Mouse (Mus musculus) urinary bladder, postnatal 10 days (tissue): ENCODE results near the gene Fhl3.
A peak's percentile ranks its signal among the peaks of the same experiment; 100 is the strongest.
"Not testable (repeated sequence)": the region's sequence is repeated elsewhere in the genome, so short reads cannot be mapped to it uniquely, and the experiment has no call there.

ENCODE experiments used
- DNase-seq: peaks from one replicate; pipeline ENCODE4 v3.0.0; 2022; ENCODE audit warnings: low spot score

Fhl3 gene

DNA sequence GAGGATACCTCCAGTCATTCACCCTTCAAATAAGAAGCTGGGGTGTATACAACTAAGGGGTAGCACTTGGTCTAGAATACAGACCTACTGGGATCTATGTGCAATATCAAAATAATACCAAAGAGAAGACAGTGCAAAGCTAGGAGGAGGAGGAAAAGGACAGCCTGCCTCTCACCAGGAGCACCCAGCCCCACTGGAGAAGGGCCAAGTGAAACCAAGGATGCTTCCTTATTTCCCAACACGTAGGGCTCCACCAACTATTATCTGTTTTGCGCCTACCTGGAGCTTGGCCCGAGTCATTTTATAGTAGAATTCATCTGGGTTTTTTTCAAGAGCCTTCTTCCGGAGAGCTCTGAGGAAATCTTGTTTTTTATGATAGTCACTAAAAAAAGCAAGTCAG, 17.0 kb upstream of the Fhl3 start:
- no peak for DNase-seq

DNA sequence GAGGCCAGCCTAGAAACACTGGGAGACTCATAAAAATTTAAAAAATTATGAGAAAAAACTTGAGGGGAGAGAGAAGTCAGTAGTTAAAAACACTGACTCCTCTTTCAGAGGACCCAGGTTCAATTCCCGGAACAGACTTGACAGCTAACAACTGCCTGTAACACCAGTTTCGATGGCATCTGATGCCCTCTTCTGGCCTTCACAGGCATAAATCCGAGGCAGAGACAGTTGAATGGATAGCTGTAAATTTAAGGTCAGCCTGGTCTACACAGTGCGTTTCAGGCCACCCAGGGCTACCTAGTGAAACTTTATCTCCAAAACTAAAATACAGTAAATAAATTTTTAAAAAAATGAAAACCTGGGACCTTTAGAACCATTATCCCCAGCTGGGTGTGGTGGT, 15.5 kb upstream of the Fhl3 start:
- DNase-seq: no peak

DNA sequence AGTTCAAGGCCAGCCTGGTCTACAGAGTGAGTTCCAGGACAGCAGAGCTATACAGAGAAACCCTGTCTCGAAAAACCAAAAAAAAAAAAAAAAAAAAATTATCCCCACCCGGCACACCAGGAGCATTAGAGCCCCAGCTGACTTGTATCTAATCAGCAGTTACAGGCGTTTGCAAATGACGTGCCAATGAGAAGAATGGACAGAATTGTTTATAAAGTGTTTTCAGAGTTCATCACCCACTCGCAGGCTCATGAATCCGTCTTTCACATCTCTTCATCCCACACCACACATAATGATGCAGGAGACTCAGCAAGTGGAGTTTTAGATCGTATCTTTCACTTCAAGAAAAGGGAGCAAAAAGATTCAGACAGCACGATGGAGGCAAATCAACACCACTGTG, 15.0 kb upstream of the Fhl3 start:
- DNase-seq: no peak

DNA sequence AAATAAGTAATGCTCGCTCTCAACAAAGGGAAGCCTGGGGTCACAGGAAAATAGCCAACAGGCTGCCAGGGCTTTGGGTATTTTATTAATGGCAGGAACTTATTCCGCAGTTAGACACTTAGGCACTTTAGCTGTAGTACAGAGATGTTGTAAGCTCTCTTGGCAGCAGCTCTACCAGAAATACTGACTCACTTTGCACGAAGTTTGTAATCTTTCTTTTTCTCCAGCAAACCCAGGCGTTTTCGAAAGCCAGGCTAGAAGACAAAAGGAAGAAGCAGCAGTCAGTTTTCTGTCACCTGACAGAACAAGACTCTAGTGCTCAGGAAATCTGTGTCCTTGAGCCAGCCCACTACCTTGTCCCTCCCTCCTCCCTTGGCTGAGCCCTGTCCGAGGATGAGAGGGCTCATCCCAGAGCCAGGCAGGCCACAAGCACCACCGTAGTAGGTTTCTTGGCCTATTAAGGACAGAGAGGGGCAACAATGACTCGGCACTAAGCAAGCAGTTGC, 14.6 kb upstream of the Fhl3 start:
- no peak for DNase-seq

DNA sequence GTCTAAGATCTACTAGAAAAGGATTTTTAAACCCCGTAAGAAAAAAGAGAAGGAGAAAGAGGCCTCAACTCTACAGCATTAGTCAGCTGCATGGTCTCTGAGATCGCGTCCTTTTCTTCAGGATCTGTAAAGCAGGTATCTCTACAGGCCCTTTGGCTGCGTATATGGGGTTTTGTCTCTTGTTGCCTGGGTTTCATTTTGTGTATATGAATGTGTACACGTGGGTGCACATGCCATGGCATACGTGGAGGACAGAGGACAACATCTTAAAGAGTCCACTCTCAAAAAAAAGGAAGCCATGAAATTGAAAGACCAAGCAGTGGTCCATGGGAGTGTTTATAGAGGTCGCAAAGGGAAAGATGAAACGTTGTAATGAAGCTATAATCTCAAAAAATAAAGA, 9.0 kb upstream of the Fhl3 start:
- no peak for DNase-seq

DNA sequence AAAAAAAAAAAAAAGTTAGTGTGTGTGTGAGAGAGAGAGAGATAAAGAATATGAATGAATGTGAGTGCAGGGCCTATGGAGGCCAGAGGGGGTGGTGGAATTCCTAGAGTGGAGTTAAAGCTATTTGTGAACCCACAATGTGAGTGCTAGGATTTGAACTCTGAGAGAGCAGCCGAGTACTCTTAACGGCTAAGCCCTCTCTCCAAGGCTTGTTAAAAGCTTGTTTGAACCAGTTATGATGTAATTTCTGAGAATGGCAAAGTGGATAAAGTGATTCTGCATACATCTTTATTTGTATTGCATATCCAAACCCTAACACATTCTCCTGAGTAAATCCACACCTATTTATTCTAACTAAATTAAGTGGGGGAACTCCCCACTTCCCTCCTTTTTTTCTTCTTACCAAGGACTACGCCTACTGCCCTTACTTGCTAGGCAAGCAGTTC, 8.1 kb upstream of the Fhl3 start:
- no peak for DNase-seq

DNA sequence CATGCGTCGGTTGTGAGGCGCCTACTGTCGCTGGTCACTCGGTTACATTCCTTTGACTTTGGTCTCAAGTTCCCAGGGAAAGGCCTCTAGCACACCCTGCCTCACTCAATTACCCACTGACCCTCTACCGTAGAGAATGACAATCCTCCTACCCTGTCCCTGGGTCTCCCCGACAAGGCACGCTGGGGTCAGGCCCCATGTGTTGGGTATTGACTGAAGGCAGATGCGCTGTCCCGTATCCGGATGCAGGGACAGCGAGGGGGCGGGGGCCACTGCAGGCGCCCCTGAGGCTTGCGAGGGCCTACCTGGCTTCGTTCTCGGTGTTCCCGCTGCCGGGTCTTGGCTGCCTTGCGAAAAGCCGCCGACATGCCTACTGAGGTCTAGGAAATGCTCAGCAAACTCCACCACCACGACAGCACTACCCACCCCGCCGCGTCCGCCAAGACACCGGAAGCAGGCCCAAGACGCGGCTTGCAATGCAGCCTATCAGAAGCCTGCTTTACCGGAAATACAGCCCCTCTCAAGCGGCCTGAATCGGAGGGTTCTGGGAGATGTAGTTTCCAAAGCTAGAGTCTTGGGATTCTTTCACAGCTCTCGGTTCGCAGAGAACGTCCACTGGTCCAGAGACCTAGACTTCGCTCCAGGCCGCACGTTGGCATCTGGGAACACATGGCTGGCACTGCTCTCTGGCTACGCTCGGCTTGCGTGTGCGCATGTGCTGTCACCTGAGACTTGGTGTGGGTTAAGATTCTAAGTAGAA, 7.2 kb upstream of the Fhl3 start, which contains the start of gene Utp11:
Utp11 (minus strand) TSS at position 466 of the 760 bp plus-strand sequence.
- DNase-seq: no peak

DNA sequence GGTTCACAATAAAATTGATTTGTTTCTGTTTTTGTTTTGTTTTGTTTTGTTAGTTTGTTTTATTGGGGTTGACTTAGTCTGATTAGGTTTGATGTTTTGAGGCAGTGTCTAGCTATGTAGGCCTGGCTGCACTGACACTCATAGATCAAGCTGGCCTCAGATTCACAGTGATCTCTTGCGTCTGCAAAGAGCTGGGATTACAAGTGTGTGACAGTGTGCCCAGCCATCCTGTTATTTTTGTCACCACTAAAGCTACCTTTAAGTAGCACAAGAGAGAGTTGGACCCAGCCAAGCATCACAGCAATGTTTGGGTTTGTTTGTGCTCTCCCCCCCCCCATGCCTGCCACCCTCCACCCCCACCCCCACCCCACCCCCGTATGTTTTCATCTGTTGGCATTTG, 5.9 kb upstream of the Fhl3 start:
- no peak for DNase-seq

DNA sequence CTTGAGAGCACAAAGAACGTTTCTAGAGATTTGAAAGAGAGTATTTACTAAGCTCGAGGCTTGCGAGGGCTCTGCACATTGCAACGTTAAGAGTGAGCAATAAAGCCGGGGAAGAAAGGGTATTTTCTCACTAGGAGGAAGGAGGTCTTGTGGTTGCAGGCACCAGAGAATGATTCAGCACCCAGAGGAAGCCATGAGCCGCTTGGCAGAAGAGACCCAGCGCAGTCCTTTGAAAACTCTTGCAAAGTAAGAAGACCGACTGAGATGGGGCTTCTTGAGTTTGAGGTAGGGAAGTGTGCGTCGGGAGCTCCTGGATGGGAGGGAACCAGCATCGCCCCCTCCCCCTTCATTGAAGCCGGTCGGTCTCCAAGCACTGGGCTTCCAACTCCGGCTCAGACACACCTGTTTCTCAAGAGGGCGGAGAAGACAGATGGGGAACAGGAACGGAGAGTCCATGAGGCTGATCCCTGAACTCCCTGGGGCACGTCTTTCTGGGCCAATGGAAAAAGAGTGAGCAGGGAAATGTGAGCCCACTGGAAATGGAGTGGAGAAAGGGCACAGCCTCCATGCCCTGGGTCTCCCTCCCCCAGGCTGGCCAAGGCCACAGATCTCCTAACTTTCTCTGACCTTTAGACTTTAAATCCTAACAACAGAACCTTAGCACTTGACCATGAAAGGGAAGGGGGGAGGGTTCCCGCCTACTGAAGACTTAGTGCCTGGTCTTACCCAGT, 4.5 kb upstream of the Fhl3 start:
- DNase-seq: no peak

DNA sequence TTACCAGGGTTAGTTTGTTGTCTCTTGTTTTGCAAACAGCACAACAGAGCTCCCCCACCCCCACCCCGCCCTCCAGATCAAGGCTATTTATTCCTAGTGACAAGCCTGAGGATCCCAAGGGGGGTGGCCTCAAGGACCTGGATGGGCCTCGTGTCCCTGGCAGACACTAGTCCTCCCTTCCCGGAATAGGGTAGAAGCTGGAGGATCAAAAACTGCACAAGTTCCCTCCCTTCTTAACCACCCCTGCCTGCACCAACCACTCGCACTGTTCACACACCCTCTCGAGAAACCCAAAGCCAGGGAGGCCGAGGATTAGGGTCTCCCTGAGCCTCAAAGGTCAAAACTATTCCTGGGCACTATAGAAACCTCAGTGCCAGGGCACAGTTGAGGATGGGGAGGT, 710 bp upstream of the Fhl3 start:
- DNase-seq: no peak

DNA sequence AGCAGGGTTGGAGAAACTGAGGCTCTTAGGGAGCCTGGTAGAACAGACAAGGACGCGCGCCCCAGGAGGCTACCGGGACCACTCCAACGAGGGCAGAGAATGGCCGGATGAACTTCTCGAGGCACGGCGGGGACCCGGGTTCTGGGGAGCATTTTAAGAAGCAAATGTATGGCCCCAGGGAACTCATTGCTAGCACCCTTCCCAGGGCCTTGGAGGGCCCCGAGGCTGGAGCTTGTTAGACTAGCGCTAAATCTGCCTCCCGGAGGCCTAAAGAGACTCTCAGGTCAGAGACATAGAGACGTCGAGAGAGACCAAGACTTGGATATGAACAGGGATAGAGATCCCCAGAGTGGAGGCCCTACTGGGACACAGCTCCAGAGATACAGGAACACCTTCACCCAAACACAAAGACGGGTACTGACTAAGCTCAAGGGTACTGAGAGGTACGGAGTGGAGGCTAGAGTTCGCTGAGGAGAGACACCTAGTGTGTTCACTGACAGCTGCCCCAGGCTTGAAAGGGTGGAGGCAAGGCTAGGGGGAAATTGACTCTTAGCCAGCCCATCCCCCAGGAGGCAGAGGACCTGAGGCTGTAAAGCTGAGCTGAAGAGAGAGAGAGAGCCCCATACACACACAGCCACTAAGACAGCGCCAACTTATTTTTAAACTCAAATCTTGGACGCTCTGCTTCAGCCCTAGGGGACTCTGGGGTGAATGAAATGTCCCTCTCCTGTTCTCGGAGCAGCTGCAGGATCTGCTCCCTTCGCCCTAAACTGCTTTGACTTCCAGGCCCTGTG, 748 bp downstream of the Fhl3 start:
- no peak for DNase-seq

DNA sequence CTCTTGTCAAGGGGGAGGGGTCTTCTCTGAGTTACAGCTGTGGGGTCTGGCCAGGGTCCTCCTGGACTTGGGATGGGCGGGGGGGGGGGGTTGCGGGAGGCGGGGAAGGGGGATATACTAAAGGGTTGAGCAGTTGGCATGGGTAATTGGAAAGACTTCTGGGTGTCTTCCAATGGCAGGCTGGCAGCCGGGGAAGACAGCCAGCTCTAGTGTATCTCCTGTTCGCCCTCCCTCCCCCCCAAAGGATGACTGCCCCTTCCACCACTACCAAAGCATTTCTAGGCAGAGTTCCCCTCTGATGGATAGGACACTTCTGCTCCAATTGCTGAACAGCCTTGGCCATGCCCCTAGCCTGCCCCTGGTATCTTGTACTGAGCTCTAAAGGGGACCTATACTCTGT, 1.4 kb downstream of the Fhl3 start:
- DNase-seq: no peak

DNA sequence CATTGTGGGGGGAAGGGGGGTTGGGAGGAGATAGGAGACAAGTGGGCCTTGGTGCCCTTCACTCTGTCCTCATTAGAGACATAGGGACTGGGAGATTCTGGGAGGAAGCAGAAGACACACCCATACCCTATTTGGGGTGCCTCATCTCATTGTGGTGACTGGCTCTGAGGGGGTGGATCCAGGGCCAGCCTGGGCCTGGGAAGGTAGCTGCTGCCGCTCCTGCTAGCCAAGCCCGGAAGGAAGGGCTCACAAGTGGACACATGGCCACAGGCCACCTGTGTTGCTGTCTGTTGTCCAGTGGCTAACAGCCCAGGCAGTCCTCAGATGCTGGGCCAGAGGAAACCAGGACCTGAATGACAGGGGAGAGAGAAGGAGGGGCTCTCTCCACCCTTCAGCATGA, 2.9 kb downstream of the Fhl3 start:
- no peak for DNase-seq

DNA sequence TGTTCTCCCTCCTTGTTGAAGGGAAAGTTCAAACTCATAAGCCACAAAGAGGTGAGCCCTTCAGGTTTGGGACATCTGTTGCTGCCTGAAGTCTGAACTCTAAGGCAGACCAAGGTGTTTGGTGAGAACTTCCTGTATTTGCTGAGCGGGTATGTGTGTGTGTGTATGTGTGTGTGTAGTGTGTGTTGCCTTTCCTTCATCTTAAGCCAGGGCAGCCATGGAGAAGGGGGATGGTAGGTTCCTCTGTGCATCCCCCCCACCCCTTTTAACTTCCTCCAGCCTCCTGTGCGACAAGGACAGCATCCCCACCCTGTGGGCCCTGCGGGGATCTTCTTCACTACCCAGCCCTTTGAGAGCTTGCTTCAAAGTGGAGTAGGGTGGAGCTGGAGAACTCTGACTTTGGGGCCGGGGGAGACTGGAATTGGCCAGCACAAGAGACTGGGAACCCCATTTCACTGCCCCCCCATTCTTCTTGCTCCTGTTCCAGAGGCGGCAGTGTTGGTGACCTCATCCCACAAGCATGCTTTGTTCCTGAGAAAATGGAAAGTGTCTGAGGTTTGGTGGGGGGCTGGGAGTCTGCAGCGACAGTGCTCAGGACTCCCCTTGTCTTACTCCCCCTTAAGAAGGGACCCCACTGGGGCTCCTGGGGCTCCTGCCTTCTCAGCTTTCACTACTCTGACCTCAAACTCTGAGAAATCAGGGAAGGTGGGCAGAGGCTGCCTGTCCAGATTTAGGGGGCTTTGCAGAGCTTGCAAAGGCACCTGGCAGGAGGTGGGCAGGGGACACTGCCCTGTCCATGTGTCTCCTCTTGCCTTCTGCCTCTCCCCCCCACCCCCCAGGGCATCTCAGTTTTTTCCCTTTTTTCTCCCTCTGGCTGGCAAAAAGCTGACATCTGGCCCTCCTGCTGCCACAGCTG, 3.6 kb downstream of the Fhl3 start:
- no peak for DNase-seq

DNA sequence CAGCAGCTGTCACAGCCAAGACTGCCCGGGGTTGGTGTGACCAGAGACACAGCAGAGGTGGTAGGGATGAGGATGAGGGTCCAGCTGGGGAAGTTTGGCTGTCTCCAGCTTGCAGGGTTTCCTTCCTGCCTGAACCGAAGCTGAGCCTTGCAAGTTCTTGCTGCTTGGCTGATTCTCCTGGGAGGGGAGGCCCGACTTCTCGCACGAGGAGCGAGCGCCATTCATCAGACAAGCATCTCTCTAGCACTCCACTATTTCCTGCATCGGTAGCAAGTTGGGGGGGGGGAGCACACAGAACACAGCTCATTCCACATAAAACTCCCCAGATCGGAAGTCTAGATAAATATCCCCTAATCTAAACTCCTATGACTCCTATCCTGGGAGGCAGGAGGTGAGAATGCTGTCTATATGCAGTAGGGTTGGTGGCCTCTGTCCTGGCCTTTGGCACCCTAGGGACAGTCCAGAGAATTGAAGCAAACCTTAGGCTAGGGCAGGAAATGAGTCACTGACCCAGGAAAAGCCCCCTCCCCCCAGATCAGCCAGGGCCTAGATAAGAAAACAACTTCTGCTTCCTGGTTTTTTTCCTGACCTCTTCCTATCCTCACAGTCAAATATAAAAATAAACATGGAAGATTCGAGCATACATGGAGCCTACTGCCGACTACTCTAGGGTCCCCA, 4.4 kb downstream of the Fhl3 start:
- DNase-seq: no peak

DNA sequence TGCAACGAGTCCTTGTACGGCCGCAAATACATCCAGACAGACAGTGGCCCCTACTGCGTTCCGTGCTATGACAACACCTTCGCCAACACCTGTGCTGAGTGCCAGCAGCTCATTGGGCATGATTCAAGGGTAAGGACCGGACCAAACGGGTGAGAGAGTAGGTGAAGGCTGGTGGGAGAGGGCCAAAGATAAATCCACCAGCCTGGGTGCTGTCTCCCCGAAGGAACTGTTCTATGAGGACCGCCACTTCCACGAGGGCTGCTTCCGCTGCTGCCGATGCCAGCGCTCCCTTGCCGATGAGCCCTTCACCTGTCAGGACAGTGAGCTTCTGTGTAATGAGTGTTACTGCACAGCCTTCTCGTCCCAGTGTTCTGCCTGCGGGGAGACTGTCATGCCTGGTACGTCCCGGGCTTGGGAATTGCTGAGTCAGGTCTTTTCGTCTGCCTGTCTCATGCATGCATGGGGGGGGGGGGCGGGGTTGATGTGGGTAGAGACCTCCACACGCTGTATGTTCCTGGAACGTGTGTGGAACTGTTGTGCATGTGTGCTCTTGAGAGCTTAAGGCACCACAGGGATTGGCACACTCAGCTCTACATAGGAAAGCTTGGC, 5.3 kb downstream of the Fhl3 start:
- no peak for DNase-seq

DNA sequence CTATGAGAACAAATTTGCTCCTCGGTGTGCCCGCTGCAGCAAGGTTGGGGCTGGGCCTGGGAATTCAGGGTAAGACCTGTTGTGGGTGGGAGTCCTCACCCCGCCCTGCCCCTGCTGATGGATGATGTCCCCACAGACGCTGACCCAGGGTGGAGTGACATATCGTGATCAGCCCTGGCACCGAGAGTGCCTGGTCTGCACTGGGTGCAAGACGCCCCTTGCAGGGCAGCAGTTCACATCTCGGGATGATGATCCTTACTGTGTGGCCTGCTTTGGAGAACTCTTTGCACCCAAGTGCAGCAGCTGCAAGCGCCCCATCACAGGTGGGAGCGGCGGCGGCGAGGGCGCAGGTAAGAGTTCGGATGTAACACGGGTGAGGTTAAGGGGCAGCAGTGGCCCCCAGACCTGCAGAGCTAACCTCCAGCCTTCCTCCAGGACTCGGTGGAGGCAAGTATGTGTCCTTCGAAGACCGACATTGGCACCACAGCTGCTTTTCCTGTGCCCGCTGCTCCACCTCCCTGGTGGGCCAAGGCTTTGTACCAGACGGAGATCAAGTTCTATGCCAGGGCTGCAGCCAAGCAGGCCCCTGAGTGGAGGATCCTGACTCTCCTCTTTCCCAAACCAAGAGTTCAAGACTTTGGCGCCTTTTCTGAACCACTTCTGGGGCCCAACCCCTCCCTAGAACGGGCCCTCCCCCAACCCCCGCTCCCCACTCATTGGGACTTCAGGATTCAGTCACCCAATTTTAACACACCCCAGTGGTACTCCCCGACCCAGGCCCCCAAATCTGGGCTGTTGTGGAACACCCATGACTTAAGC, 7.1 kb downstream of the Fhl3 start:
- DNase-seq: not testable (repeated sequence)

DNA sequence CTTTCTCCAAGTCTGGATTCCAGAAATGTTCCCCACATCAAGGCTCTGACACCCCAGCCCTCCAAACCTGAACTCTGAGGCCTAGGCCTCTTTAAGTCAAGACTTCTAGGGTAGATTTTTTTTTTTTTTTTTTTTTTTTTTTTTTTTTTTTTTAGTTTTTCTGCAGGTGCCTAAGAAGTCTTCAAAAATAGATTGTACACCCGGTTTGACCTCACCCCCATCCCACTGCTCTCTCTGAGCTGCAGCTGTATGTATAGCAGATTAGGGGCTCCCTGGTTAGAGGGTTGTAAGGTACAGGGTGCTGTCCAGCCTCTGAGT, 7.7 kb downstream of the Fhl3 start:
- not testable (repeated sequence) for DNase-seq

DNA sequence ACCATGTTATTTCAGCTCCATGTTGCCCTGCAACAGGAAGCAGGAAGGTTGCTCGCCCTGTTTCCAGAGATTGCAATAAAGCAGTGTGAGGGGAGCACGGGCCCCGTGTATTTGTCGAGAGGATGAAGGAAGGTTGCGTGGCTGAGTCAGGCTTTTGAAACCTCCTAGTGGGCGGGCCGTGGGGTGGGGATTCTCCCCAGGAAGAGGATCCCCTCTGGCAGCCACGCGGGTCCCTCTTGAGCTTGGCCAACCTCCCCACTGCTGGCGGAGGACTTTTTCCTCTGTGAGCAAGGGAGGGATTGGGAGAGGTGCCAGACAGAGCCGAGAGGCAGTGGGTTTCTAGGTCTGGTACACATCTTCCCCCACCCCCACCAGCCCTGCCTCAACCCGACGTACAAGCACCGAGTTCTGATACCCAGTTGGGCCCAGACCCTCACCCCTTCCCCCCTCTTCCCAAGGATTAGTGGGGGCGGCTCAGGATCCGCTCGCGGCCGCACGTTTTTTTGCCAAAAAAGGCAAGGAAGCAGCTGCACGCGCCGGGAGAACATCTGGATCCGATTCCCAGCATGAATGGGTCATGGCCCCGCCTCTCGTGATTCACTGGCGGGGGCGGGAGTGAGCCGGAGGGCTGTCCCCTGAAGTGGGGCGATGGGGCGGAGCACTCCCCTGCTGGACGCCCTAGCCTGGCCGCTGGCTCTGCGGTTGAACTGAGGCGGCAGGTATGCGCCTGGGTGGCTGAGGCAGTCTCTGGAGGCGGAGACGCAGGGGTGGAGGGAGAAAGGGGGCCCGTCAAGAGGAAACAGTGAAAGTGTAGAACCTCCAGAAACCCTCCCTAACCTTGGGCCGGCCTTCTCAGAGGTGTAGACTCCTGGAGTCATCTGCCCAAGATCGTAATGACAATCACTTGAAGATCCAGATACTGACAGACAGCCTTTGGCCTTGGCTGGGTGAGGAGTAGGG, 8.3 kb downstream of the Fhl3 start:
- peak; percentile 68 for DNase-seq
